Mouse (Mus musculus) CD8-positive naive resting alpha-beta T cell, adult 2 months (primary cell): ENCODE results near the gene Adamts8.

Experiments
- DNase-seq, 2 experiments: peaks; one replicate each; pipeline ENCODE4 v3.0.0; 2022; ENCODE audit warnings: low read depth in 2 of 2, low spot score in 2 of 2

Gene Adamts8

GRCm38 (mm10) chr9:30921261-30922103 lies 20.9 kb upstream of the Adamts8 start:
- no peak for DNase-seq

GRCm38 (mm10) chr9:30922197-30922894 lies 20.0 kb upstream of the Adamts8 start, which contains the start of gene Adamts15:
Adamts15 (minus strand) TSS chr9:30922452.
- DNase-seq, result no peak

- no peak for DNase-seq
Observed at GRCm38 (mm10) chr9:30928759-30929158, 13.6 kb upstream of the Adamts8 start.

GRCm38 (mm10) chr9:30932346-30932745 lies 10.0 kb upstream of the Adamts8 start:
- no peak for DNase-seq

- no peak for DNase-seq
Observed at GRCm38 (mm10) chr9:30934827-30935226, 7.5 kb upstream of the Adamts8 start.

GRCm38 (mm10) chr9:30936674-30937438 lies 5.5 kb upstream of the Adamts8 start:
- no peak for DNase-seq

GRCm38 (mm10) chr9:30940328-30940727 lies 2.0 kb upstream of the Adamts8 start:
- peak in 1 of 2 experiments; percentile 9 for DNase-seq

GRCm38 (mm10) chr9:30943341-30943740 lies 979 bp downstream of the Adamts8 start:
- no peak for DNase-seq

- no peak for DNase-seq
Observed at GRCm38 (mm10) chr9:30944234-30944633, 1.9 kb downstream of the Adamts8 start.

GRCm38 (mm10) chr9:30945276-30945675 lies 2.9 kb downstream of the Adamts8 start:
- DNase-seq, result no peak

- DNase-seq, result no peak
Observed at GRCm38 (mm10) chr9:30949422-30949821, 7.1 kb downstream of the Adamts8 start.

GRCm38 (mm10) chr9:30949971-30950370 lies 7.6 kb downstream of the Adamts8 start:
- DNase-seq, result no peak

- no peak for DNase-seq
Observed at GRCm38 (mm10) chr9:30950592-30950991, 8.2 kb downstream of the Adamts8 start.

- no peak for DNase-seq
Observed at GRCm38 (mm10) chr9:30951461-30951860, 9.1 kb downstream of the Adamts8 start.

GRCm38 (mm10) chr9:30953287-30953686 lies 10.9 kb downstream of the Adamts8 start:
- no peak for DNase-seq

- DNase-seq, result no peak
Observed at GRCm38 (mm10) chr9:30955246-30955645, 12.9 kb downstream of the Adamts8 start.

- no peak for DNase-seq
Observed at GRCm38 (mm10) chr9:30963780-30964179, 21.4 kb downstream of the Adamts8 start.

GRCm38 (mm10) chr9:30964685-30965084 lies 22.3 kb downstream of the Adamts8 start:
- DNase-seq, result no peak

GRCm38 (mm10) chr9:30966881-30967280 lies 24.5 kb downstream of the Adamts8 start:
- no peak for DNase-seq

GRCm38 (mm10) chr9:30968130-30968529 lies 25.8 kb downstream of the Adamts8 start:
- no peak for DNase-seq

- no peak for DNase-seq
Observed at GRCm38 (mm10) chr9:30970001-30970400, 27.6 kb downstream of the Adamts8 start.

GRCm38 (mm10) chr9:30971967-30972366 lies 29.6 kb downstream of the Adamts8 start:
- DNase-seq, result no peak
